Mouse (Mus musculus): Measurements from ENCODE around the gene Dchs1. TPM values are rescaled to one million over a fixed set of nuclear protein-coding genes. Genes with fewer than 3 reads are reported as not detected.
A peak's percentile ranks its signal among the peaks of the same experiment; 100 is the strongest.
"Not testable (repeated sequence)": the region's sequence is repeated elsewhere in the genome, so short reads cannot be mapped to it uniquely, and the experiment has no call there.

The Dchs1 gene
- polyA plus RNA-seq, 1 experiment from 2014 or later: 22.2 TPM

- H3K27ac ChIP-seq: no peak overlapping the region
- ATAC-seq (ENCODE audit: low FRiP score, low read depth): no peak
- no peaks in the 10 kb centered on the region for H3K9me3 ChIP-seq
- no peaks in the 10 kb centered on the region for H3K27me3 ChIP-seq
- H3K4me2 ChIP-seq (replicated peaks): no peak overlapping the region
- WGBS: 91% methylated on average over 10 of the region's 10 CpGs
- H3K4me1 ChIP-seq: peaks cover 5% of the 10 kb centered on the region
- no peak overlapping the region for H3K4me3 ChIP-seq
- H3K36me3 ChIP-seq: peaks cover 68% of the 10 kb centered on the region
- H3K9ac ChIP-seq: 0 out of 2 replicates have a peak overlapping the region, but pooled peaks have one; percentile 8
Observed at GRCm38 (mm10) chr7:105753281-105753680, 34.2 kb downstream of the Dchs1 start.

DNA sequence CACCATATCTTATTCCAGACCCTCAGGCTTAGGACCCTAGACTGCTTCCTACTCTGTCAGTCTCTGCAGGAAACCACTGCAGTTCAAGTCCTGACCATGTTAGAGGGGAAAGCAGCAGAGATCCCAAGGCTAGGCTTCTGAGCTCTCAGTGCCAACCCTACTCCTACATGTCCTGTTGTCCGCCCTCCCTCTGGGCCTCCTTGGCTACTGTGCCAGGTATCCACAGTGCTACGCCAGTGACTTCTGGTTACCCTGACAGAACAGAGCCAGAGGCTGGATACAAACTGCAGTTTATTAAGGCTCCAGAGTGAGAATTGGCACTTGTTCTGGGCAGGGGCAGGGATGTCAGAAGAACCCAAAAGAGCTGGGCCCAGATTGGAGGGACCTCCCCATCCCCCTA is 34.7 kb downstream of the Dchs1 start:
- H3K27me3 ChIP-seq: no peaks in the 10 kb centered on the region
- H3K36me3 ChIP-seq: peaks cover 67% of the 10 kb centered on the region
- H3K4me3 ChIP-seq: no peak overlapping the region
- H3K27ac ChIP-seq: 0 out of 2 replicates have a peak overlapping the region, but pooled peaks have one; percentile 1
- peaks cover 5% of the 10 kb centered on the region for H3K4me1 ChIP-seq
- H3K9me3 ChIP-seq: no peaks in the 10 kb centered on the region
- H3K9ac ChIP-seq: no peak overlapping the region
- ATAC-seq (ENCODE audit: low FRiP score, low read depth): no peak
- 100% methylated on average over 2 of the region's 2 CpGs for whole genome bisulfite sequencing
- H3K4me2 ChIP-seq (replicated peaks): no peak overlapping the region

DNA sequence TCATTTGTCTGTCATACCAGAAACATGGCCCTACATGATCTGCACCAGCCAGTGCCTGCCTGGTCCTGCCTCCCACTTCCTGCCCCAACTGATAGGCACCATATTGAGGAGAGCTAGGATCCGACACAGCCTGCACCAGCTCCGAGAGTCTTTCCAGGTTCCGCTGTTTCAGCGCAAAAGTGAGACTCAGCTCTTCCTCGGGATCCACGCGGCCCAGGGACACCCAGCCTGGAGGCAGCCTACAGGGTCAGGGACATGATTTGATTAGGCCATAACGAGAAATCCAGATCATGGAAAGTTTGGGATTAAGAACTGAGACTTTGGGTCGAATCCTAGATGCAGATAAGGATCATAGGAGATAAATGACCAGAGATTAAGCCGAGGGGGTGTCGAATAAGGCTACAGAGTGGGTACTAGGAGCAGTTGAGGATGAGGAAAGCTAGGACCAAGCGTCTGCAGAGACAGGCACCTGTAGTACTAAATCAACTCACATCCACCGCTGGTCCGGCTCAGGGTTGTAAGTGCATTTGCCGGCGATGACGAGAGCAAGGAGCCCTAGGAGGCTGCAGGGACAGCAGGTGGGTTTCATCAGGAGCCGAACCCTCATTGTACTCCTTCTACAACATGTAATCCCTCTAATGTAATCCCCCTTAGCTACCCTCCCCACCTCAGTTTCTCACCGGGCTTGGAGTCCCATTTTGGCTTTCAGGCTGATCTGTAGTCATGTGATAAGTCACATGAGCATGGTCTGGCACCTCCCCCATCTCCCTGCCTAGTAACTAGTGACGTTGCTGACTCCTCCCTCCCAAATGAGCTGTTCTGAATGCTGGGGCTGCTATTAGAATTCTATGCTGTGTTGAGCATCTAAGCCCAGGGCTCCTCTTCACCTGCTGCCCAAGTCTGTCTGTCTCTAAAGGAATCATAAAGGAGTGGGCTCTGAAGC is 35.7 kb downstream of the Dchs1 start, which contains the start of gene Tpp1:
Gene Tpp1 (minus strand): TSS at position 745 of the 943 bp plus-strand sequence.
- Histone ChIP-seq H3K36me3 (peaks cover 63% of the 10 kb centered on the region), H3K9me3 (no peaks in the 10 kb centered on the region), H3K4me1 (peaks cover 5% of the 10 kb centered on the region), H3K27ac (0 out of 2 replicates have a peak within 1 kb of the TSS, but pooled peaks have one; percentile 12), H3K9ac (peak within 1 kb of the TSS; percentile 72), H3K4me2 (replicated peaks) (peak within 1 kb of the TSS; percentile 77), H3K27me3 (no peaks in the 10 kb centered on the region), H3K4me3 (peak within 1 kb of the TSS; percentile 59)
- ATAC-seq (ENCODE audit: low FRiP score, low read depth): peak; percentile 92
- 23% methylated on average over 20 of the region's 20 CpGs for WGBS

- 76% methylated on average over 2 of the region's 2 CpGs for WGBS
- ATAC-seq (ENCODE audit: low FRiP score, low read depth): no peak
- H3K9me3 ChIP-seq: no peaks in the 10 kb centered on the region
- H3K27me3 ChIP-seq: no peaks in the 10 kb centered on the region
- no peak overlapping the region for H3K27ac ChIP-seq
- no peak overlapping the region for H3K4me3 ChIP-seq
- H3K4me1 ChIP-seq: peaks cover 18% of the 10 kb centered on the region
- H3K36me3 ChIP-seq: peaks cover 34% of the 10 kb centered on the region
- no peak overlapping the region for H3K9ac ChIP-seq
- no peak overlapping the region for H3K4me2 ChIP-seq (replicated peaks)
Observed at GRCm38 (mm10) chr7:105747776-105748175, 39.7 kb downstream of the Dchs1 start.

- no peaks in the 10 kb centered on the region for H3K9me3 ChIP-seq
- no peaks in the 10 kb centered on the region for H3K27me3 ChIP-seq
- peaks cover 19% of the 10 kb centered on the region for H3K4me1 ChIP-seq
- H3K36me3 ChIP-seq: peaks cover 60% of the 10 kb centered on the region
- H3K27ac ChIP-seq: peak within 1 kb of the TSS; percentile 61; the same call in 1 of the 2 replicates
- peak within 1 kb of the TSS; percentile 86 for H3K4me2 ChIP-seq (replicated peaks)
- peak within 1 kb of the TSS; percentile 93 for H3K4me3 ChIP-seq
- H3K9ac ChIP-seq: peak within 1 kb of the TSS; percentile 92
- under 1% methylated on average over 67 of the region's 67 CpGs for WGBS
- ATAC-seq (ENCODE audit: low FRiP score, low read depth): peak; percentile 96
Observed at GRCm38 (mm10) chr7:105743926-105744590, 43.4 kb downstream of the Dchs1 start, which contains the start of gene Taf10. Gene Taf10, minus strand, starts transcription at chr7:105744361.

DNA sequence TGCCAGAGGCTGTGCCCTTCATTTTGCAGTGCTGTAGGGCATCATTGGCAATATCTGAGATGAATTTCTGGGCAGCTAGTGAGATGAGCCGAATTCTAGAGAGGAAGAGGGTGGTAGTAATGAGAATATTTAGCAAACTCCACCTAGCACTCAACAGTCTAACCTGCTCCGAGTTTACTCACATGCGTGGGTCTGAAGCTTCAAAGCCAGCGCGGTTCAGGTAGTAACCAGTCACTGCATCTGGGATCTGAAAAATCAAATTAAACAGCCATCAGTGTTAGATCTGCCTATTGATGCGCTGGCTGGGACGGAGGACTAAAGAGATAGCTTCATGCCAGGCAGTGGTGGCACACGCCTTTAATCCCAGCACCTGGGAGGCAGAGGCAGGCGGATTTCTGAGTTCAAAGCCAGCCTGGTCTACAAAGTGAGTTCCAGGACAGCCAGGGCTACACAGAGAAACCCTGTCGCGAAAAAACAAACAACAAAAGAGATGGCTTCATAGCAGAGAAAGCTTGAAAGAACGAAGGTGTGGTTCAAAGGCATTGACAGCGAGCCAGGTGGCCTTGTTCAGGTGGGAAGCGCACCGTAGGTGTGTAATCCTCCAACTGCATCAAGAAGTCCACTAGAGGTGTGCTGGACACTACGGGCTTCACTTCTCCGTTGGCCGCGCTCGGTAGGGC is 44.1 kb downstream of the Dchs1 start:
- peaks cover 54% of the 10 kb centered on the region for H3K36me3 ChIP-seq
- not testable (repeated sequence) for H3K27me3 ChIP-seq; ATAC-seq (ENCODE audit: low FRiP score, low read depth); H3K27ac ChIP-seq; H3K9me3 ChIP-seq
- H3K9ac ChIP-seq: peak overlapping the region; percentile 92
- H3K4me3 ChIP-seq: peak overlapping the region; percentile 93
- peaks cover 26% of the 10 kb centered on the region for H3K4me1 ChIP-seq
- H3K4me2 ChIP-seq (replicated peaks): peak overlapping the region; percentile 86
- WGBS: 34% methylated on average over 20 of the region's 20 CpGs

GRCm38 (mm10) chr7:105742539-105743215 is 44.8 kb downstream of the Dchs1 start:
- 87% methylated on average over 7 of the region's 7 CpGs for WGBS
- Histone ChIP-seq H3K4me3 (peak overlapping the region; percentile 93), H3K36me3 (peaks cover 49% of the 10 kb centered on the region), H3K4me2 (replicated peaks) (peak overlapping the region; percentile 86), H3K4me1 (peaks cover 33% of the 10 kb centered on the region)
- H3K9me3 ChIP-seq; H3K9ac ChIP-seq; H3K27me3 ChIP-seq; H3K27ac ChIP-seq; ATAC-seq (ENCODE audit: low FRiP score, low read depth): not testable (repeated sequence)

DNA sequence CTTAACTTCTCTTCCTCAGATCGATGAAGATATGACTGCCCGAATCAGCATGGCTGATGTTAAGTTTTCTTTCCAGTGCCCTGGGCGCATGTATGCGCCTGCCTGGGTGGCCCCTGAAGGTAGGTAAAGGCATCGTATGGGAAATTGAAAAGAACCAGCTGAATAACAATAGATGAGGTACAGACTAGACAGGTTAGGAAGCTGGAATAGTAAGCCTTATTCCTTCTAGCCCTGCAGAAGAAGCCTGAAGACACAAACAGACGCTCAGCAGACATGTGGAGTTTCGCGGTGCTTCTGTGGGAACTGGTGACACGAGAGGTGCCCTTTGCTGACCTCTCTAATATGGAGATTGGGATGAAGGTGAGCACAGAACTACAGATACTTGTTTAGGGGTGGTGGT is 45.5 kb downstream of the Dchs1 start:
- ATAC-seq (ENCODE audit: low FRiP score, low read depth): no peak
- Histone ChIP-seq H3K4me2 (replicated peaks) (no peak overlapping the region), H3K36me3 (peaks cover 46% of the 10 kb centered on the region)

GRCm38 (mm10) chr7:105740851-105741250 is 46.6 kb downstream of the Dchs1 start:
- Histone ChIP-seq H3K36me3 (peaks cover 36% of the 10 kb centered on the region), H3K9ac (no peak overlapping the region), H3K27me3 (no peaks in the 10 kb centered on the region), H3K9me3 (no peaks in the 10 kb centered on the region), H3K4me3 (no peak overlapping the region), H3K4me1 (peaks cover 36% of the 10 kb centered on the region), H3K4me2 (replicated peaks) (no peak overlapping the region), H3K27ac (no peak overlapping the region)
- WGBS: 86% methylated on average over 6 of the region's 6 CpGs
- ATAC-seq (ENCODE audit: low FRiP score, low read depth): no peak

More for the DNA sequence above, 45.5 kb downstream of the Dchs1 start:
- H3K4me1 ChIP-seq: peaks cover 36% of the 10 kb centered on the region
- no peak overlapping the region for H3K9ac ChIP-seq
- 89% methylated on average over 9 of the region's 9 CpGs for WGBS
- no peaks in the 10 kb centered on the region for H3K9me3 ChIP-seq
- H3K27me3 ChIP-seq: no peaks in the 10 kb centered on the region
- H3K4me3 ChIP-seq: no peak overlapping the region
- no peak overlapping the region for H3K27ac ChIP-seq

- no peaks in the 10 kb centered on the region for H3K27me3 ChIP-seq
- H3K9ac ChIP-seq: no peak overlapping the region
- ATAC-seq (ENCODE audit: low FRiP score, low read depth): no peak
- H3K9me3 ChIP-seq: no peaks in the 10 kb centered on the region
- WGBS: 88% methylated on average over 13 of the region's 13 CpGs
- H3K4me3 ChIP-seq: no peak overlapping the region
- H3K36me3 ChIP-seq: peaks cover 36% of the 10 kb centered on the region
- H3K4me2 ChIP-seq (replicated peaks): no peak overlapping the region
- H3K4me1 ChIP-seq: peaks cover 37% of the 10 kb centered on the region
- no peak overlapping the region for H3K27ac ChIP-seq
Observed at GRCm38 (mm10) chr7:105740089-105740795, 47.2 kb downstream of the Dchs1 start.

DNA sequence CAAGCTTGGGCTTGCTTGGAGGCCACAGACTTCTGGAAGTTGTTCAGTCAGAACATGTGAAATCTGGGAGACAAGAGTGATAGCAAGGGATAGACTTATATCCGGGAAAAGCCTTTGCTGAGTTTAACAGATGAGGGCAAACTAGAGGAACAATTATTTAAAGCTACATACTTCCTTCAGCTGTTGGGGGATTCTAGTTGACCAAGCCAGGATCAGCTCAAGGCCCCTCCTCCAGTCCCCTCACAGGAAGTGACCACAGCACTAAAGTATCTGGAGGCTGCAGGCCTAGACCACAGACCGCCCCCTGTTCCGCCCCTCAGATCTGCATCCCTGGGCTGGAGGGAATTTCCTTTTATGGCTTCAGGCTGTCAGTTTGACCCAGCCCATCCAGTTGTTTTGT is 48.5 kb downstream of the Dchs1 start:
- ATAC-seq (ENCODE audit: low FRiP score, low read depth): peak; percentile 54
- Histone ChIP-seq H3K9me3 (no peaks in the 10 kb centered on the region), H3K4me3 (peak overlapping the region; percentile 77), H3K4me1 (peaks cover 38% of the 10 kb centered on the region), H3K4me2 (replicated peaks) (peak overlapping the region; percentile 79), H3K36me3 (peaks cover 46% of the 10 kb centered on the region), H3K27me3 (no peaks in the 10 kb centered on the region), H3K9ac (peak overlapping the region; percentile 57), H3K27ac (peak overlapping the region; percentile 81)
- 21% methylated on average over 3 of the region's 3 CpGs for WGBS
